Mouse (Mus musculus): ENCODE measurements around the gene Zfp653. TPM values are rescaled to one million over a fixed set of nuclear protein-coding genes. Genes with fewer than 3 reads are reported as not detected.
A peak's percentile ranks its signal among the peaks of the same experiment; 100 is the strongest.

Gene Zfp653
- polyA plus RNA-seq, 3 experiments from 2014 or later: 2.9 to 7.0 (median 6.5) TPM

GRCm38 (mm10) chr9:22067195-22067594, 4.0 kb downstream of the Zfp653 start:
- no peak for ATAC-seq

DNA sequence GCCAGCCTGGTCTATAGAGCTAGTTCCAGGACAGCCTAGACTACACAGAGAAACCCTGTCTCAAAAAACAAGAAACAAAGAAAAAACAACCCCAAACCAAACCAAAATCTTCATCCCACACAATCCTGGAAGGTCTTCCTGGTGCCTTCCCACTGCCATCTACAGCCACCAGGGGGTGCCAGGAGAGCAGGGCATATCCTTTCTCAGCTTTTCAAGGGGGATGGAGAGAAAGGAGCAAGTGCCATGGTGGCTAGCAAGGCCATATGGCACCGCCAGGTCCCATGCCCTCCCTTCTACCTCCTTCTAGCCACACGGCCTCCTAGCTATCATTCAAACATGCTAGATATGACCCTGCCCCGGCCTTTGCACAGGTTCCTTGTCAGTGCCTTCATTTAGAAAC, 4.7 kb downstream of the Zfp653 start:
- no peak for ATAC-seq

DNA sequence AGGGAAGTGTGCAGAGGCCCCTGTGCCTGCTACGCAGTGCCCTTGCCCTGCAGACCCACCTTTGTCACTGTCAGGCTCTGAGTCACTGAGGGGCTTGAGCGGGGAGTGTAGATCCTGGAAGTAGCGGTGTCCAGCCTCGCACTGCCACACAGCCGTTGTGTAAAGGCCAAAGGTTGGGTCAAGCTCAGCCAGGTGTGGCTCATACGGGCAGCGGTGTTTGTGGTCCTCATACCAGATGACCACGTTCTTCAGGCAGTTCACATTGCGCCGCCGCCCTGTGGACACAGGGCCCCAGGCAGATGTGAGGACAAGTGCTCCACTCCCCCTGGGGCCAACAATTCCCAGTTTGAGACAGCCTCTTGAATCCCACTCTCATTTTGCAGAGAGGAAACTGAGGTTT, 5.5 kb downstream of the Zfp653 start:
- no peak for ATAC-seq

GRCm38 (mm10) chr9:22064341-22064740, 6.8 kb downstream of the Zfp653 start:
- ATAC-seq: no peak

- no peak for ATAC-seq
These were observed 9.8 kb downstream of the Zfp653 start for GRCm38 (mm10) chr9:22061339-22061738.

- ATAC-seq: no peak
These were observed 13.2 kb downstream of the Zfp653 start for GRCm38 (mm10) chr9:22058011-22058424.

DNA sequence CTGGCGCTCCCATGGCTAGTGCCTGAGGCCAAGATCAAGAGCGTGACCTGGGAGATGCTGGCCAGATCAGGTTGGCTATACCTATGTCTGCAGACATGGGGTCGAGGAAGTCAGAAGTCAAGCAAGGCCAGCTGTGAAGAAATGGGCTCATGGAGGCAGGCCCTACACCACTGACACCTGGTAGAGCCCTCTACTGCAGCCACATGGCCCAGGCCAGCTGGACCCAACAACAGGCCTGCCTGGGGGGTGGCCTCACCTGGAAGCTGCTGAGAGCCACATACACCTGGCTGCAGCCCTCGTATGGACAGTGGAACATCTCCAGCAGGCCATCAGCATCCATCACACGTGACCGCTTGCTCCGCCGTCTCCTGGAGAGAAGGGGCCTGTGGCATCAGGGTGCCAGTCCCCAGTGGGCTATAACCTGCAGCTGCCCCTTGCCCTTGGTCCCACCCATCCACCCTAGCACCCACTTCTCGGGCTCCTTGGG, 14.1 kb downstream of the Zfp653 start:
- ATAC-seq: no peak

DNA sequence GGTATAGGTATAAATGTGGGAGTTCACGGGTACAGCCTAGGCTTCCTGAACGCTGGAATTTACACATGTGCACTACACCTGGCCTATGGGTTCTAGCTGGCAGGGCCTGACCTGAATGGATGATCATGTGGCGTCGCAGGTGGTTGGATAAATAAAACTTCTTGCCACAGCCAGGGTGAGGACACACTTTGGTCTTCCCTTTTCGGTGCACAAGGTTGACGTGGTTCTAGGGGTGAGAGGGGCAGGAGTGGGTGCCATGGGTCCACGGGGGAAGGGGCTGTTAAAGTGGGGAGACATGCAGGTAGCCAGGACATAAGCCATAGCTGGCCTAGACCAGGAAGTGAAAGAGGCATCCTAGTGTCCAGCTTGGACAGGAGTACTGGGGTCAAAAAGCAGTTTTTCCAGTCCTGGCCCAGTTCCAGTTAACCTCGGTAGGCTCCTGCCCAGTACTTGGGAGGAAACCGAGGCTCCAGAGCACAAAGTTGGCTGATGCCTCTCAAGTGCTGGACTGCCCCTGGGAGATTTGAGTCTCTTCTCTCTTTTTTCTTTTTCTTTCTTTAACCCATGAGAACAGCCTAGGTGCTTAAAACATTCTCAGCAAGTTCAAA, 14.8 kb downstream of the Zfp653 start:
- no peak for ATAC-seq

- no peak for ATAC-seq
These were observed 15.5 kb downstream of the Zfp653 start for GRCm38 (mm10) chr9:22055713-22056112.

- peak; percentile 69 for ATAC-seq
These were observed 16.6 kb downstream of the Zfp653 start for GRCm38 (mm10) chr9:22054411-22055076.

- ATAC-seq: no peak
These were observed 17.5 kb downstream of the Zfp653 start for GRCm38 (mm10) chr9:22053657-22054056.

GRCm38 (mm10) chr9:22051958-22052254, 19.3 kb downstream of the Zfp653 start, which contains the start of gene Elavl3:
Gene Elavl3 (minus strand): TSS chr9:22052023.
- no peak for ATAC-seq

DNA sequence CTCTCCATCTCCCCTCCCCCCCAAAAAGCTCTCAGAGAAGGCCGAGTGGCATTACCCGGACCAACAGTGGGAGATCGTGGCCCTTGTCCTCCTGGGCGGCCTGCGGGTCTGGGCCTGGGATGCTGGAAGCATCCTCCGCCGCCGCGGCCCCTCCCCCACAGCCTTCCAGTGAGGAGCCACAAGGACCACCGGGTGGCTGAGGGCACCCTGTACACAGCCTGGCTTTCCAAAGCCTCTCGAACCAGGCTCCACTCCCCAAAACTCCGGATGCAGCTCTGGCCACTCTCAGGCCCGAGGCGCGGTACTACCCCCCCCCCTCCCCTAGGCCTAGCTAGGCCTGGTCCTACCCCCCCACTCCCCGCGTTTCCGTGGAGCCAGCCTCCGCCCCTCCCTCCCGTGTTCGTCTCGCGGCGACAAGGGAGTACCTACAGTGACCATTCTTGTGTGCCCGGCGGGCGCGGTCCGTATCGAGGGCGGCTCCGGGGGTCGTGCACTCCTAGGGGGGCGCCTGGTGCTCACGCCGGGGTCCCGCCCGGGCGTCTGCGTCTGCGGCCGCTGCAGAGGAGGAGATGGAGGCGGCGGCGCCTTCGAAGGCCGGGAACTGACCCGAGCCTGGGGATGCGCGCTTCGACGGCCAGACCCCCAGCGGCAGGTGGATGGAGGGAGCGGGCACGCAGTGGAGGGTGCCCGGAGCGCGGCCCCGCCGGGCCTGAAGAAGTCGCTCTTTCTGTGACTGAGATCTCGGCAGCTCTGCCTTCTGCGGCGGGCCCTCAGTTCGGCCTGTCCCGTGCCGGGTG, 19.8 kb downstream of the Zfp653 start:
- no peak for ATAC-seq

- peak; percentile 6 for ATAC-seq
These were observed 20.8 kb downstream of the Zfp653 start for GRCm38 (mm10) chr9:22050351-22050889.

GRCm38 (mm10) chr9:22049721-22050270, 21.4 kb downstream of the Zfp653 start:
- ATAC-seq: no peak

GRCm38 (mm10) chr9:22049315-22049714, 21.9 kb downstream of the Zfp653 start:
- no peak for ATAC-seq

- ATAC-seq: no peak
These were observed 23.8 kb downstream of the Zfp653 start for GRCm38 (mm10) chr9:22047329-22047728.

- no peak for ATAC-seq
These were observed 29.3 kb downstream of the Zfp653 start for GRCm38 (mm10) chr9:22041832-22042231.

- no peak for ATAC-seq
These were observed 33.4 kb downstream of the Zfp653 start for GRCm38 (mm10) chr9:22037826-22038225.

- no peak for ATAC-seq
These were observed 35.7 kb downstream of the Zfp653 start for GRCm38 (mm10) chr9:22035300-22036044.

GRCm38 (mm10) chr9:22030386-22030785, 40.8 kb downstream of the Zfp653 start:
- no peak for ATAC-seq

- ATAC-seq: no peak
These were observed 42.7 kb downstream of the Zfp653 start for GRCm38 (mm10) chr9:22028467-22028866.
